Mouse (Mus musculus) neural tube, embryonic 15.5 days (tissue): ENCODE measurements around the gene Ice1. TPM values are rescaled to one million over a fixed set of nuclear protein-coding genes. Genes with fewer than 3 reads are reported as not detected.

Experiments
- ATAC-seq: fragments of 200-750 bp; cut with Nextera tagmentation; 2 replicates; pipeline ENCODE4 v1.8.0; 2017; ENCODE audit warnings: mild to moderate bottlenecking, moderate TSS enrichment, moderate library complexity; ENCODE audit not compliant: low FRiP score
- H3K27ac ChIP-seq: fragments of 300-500 bp; sonication (generic); replicated peaks from 2 replicates; pipeline ENCODE4 v1.5.1; 2015; ENCODE audit warnings: mild to moderate bottlenecking, inconsistent platforms
- H3K27me3 ChIP-seq: fragments of 300-500 bp; sonication (generic); replicated peaks from 2 replicates; pipeline ENCODE4 v1.6.1; 2015; ENCODE audit warnings: inconsistent platforms
- H3K36me3 ChIP-seq: fragments of 300-500 bp; sonication (generic); 2 replicates; pipeline ENCODE4 v1.6.1; 2015; ENCODE audit warnings: inconsistent platforms
- H3K4me1 ChIP-seq: fragments of 300-500 bp; sonication (generic); 2 replicates; pipeline ENCODE4 v1.6.1; 2015; ENCODE audit warnings: inconsistent platforms
- H3K4me2 ChIP-seq: fragments of 300-500 bp; sonication (generic); 2 replicates; pipeline ENCODE4 v1.6.1; 2015; ENCODE audit warnings: inconsistent platforms, mild to moderate bottlenecking, moderate library complexity
- H3K4me3 ChIP-seq: fragments of 300-500 bp; sonication (generic); replicated peaks from 2 replicates; pipeline ENCODE4 v1.5.1; 2015; ENCODE audit warnings: mild to moderate bottlenecking, inconsistent platforms
- H3K9ac ChIP-seq: fragments of 300-500 bp; sonication (generic); replicated peaks from 2 replicates; pipeline ENCODE4 v1.6.1; 2015; ENCODE audit warnings: mild to moderate bottlenecking, inconsistent platforms
- H3K9me3 ChIP-seq: fragments of 300-500 bp; sonication (generic); replicated peaks from 2 replicates; pipeline ENCODE4 v1.6.1; 2016; ENCODE audit warnings: inconsistent platforms
- WGBS: fragments of 180-500 bp; shearing (Covaris S2); methylation state at CpG from one replicate; pipeline ENCODE4 v1.1.7; 2015; ENCODE audit warnings: mixed read lengths; 5-methylcytosine and 5-hydroxymethylcytosine counted together
- polyA plus RNA-seq: library from polyadenylated mRNA; unstranded; fragments of >200 nt; fragmentation: Nextera tagmentation; extraction: Ambion mirVana; gene quantifications from 2 replicates; pipeline ENCODE4 v1.2.1, GENCODE M21; 2015

The Ice1 gene
- polyA plus RNA-seq, 1 experiment from 2014 or later = 26.0 TPM

DNA sequence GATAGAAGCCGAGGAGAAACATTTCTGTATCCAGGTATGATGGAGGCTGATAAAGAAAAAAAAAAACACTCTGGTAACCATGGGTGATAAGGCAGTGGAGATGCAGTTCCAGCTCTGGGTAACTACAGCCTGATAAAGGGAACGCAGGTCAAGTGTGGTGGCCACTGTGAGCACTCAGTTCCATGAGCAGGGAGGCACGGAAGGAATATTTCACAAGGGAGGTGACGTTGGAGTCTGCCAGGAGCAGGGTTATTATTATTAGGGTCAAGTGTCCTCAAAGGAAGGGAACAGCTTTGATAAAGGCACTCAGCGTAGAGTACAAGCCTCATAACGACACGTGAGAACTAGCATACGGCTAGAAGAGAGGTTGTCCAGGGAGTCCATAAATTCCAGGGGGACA, 18.9 kb upstream of the Ice1 start:
- Histone ChIP-seq H3K27me3 (no peaks in the 10 kb centered on the region), H3K9ac (no peak overlapping the region), H3K4me3 (no peak overlapping the region), H3K4me1 (no peaks in the 10 kb centered on the region), H3K27ac (no peak overlapping the region), H3K36me3 (no peaks in the 10 kb centered on the region), H3K9me3 (no peaks in the 10 kb centered on the region), H3K4me2 (no peak overlapping the region)
- no peak for ATAC-seq
- WGBS = 55% methylated on average over 8 of the region's 8 CpGs

DNA sequence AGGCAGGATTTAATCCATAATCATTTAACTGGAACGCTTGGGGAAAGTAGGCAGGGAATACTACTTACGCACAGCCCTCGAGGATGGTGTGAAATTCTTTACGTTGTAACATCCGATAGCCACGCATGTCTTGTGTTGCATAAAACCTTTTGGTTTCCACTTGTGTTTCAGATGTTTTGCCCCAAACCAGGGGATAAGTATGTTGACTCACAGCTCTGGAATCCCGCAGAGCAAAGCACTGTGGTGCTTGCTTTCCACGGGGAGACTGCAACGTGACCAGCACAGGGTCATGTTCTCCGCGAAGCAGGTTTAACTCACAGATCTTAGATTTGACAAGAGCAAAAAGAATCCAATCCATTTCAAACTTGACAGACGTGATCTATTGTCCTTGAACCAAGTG, 18.1 kb upstream of the Ice1 start:
- ATAC-seq = no peak
- Histone ChIP-seq H3K27me3 (no peaks in the 10 kb centered on the region), H3K4me3 (no peak overlapping the region), H3K27ac (no peak overlapping the region), H3K4me2 (no peak overlapping the region), H3K9me3 (no peaks in the 10 kb centered on the region), H3K9ac (no peak overlapping the region), H3K4me1 (no peaks in the 10 kb centered on the region), H3K36me3 (no peaks in the 10 kb centered on the region)
- WGBS = 83% methylated on average over 12 of the region's 12 CpGs

DNA sequence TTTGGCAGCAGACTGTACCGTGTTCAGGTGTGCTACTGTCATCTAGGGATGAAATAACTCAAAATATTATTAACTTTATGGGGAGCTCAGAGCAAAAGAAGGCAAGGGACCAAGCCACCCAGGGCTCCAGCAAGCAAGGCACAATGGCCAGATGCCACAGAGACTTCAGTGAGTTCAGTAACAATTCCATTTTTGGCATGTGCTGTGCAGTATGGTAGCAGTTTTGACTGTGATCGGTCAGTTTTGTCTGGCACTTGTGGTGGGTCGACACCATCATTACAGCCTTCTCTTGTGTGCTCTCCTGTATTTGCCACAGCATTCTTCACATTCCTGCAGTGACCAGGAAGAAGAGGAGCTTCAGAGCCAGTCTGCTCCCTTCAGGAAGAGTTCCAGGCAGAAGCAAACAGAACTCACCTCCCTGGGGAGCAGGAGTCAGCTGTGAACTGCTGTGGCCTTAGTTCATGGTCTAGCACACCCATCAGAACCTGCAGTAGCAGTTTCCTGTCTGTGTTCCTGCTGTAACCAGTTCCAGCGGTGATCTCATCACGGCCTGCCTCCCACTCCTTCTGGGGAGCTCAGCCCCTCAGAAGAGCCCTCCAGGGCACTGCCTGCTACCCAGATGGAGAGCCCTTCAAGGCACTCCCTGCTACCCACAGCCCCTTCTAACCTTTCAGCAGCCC, 16.8 kb upstream of the Ice1 start:
- no peaks in the 10 kb centered on the region for H3K9me3 ChIP-seq
- no peak overlapping the region for H3K4me3 ChIP-seq
- no peaks in the 10 kb centered on the region for H3K36me3 ChIP-seq
- 76% methylated on average over 5 of the region's 5 CpGs for WGBS
- H3K4me2 ChIP-seq = no peak overlapping the region
- no peaks in the 10 kb centered on the region for H3K4me1 ChIP-seq
- no peaks in the 10 kb centered on the region for H3K27me3 ChIP-seq
- no peak overlapping the region for H3K9ac ChIP-seq
- no peak overlapping the region for H3K27ac ChIP-seq
- no peak for ATAC-seq

DNA sequence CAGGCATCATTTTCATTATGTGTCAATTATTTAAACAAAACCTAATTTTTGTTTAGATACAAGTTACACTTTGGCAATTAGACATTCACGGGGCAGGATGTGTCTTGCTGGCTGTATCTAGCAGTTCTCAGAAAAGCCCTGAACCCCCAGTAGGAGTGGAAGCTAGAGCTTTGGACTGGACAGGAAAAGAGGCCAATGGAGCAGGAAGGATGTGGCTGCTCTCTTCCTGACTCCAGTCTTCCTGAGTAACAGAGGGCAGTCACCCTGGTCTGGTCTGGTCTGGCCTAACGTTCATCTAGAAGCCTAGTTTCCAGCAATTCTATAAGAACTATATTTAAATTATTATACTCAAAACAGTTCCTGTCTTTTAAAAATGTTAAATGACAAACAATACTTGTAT, 16.0 kb upstream of the Ice1 start:
- Histone ChIP-seq H3K36me3 (no peaks in the 10 kb centered on the region), H3K9me3 (no peaks in the 10 kb centered on the region), H3K4me1 (no peaks in the 10 kb centered on the region), H3K4me2 (no peak overlapping the region), H3K9ac (no peak overlapping the region), H3K27ac (no peak overlapping the region), H3K27me3 (no peaks in the 10 kb centered on the region), H3K4me3 (no peak overlapping the region)
- 74% methylated on average over 2 of the region's 2 CpGs for WGBS
- no peak for ATAC-seq

DNA sequence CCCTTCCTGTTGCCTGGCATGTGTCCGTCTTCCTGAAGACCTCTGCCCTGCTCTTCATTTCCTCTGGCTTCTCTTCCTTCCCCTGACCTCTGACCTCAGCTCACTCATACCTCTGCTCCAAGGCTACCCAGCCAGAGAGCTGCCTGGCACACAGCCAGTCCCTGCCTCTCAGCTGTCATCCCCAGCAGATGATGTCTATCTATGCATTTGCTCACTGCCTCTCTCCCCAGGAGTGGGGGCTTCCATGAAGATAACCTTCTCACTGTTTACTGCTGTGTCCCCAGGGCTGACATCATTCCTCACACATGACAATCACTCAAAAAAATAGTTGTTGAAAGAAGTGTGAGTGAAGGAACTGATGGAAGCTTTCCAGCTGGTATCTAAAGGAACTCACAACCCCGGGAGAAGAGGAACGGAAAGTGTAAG, 12.6 kb upstream of the Ice1 start:
- Histone ChIP-seq H3K4me2 (no peak overlapping the region), H3K4me3 (no peak overlapping the region), H3K36me3 (no peaks in the 10 kb centered on the region), H3K9ac (no peak overlapping the region), H3K27ac (no peak overlapping the region), H3K4me1 (no peaks in the 10 kb centered on the region), H3K27me3 (no peaks in the 10 kb centered on the region), H3K9me3 (no peaks in the 10 kb centered on the region)
- WGBS = 80% methylated on average over 3 of the region's 3 CpGs
- no peak for ATAC-seq

DNA sequence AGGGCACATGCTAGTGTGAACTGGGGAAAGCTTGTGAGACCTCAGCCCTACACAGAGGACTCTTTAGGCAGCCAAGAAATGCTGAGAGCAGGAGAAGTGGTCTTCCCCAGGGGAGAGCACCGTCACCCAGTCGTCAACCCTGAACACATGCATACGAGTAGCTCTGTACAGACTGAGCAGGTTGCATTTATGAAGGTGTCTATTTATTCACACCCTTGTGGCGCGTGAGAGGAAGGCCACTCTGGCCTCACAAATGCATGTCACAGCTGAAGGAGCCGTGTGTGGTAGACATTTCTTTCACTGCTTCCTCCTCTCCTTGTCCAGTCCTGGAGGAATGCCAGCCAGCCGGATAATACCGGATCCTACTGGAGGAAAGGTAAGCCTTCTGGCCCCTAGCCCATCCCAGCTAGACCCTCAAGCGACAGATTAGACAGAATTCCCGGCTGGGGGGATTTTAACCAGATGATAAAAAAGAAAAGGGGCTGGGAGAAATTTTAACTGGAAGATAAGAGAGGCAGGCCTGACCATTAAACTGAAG, 8.6 kb upstream of the Ice1 start:
- Histone ChIP-seq H3K4me2 (no peak overlapping the region), H3K9ac (no peak overlapping the region), H3K27ac (no peak overlapping the region), H3K36me3 (no peaks in the 10 kb centered on the region), H3K27me3 (peaks cover 7% of the 10 kb centered on the region; the same call in 1 of the 2 replicates), H3K9me3 (no peaks in the 10 kb centered on the region), H3K4me3 (no peak overlapping the region), H3K4me1 (no peaks in the 10 kb centered on the region)
- WGBS = 79% methylated on average over 10 of the region's 10 CpGs
- no peak for ATAC-seq

DNA sequence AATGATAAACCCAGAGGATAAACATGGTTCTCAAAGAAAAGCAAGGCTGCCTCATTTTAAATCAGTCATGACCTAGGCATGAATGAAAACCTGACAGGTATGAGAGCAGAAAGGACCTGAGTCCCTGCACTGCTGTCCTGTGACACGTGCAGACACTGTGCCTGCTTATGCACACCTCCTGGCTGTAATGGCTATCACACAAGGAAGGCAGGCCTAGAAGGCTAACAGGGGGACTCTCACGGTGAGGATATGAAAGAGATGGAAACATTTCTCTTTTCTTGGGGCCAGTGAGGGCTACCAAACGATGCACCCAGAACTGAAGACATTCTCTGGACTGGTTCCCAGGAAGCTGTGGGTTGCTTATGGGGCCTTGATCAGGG, 6.6 kb upstream of the Ice1 start:
- Histone ChIP-seq H3K9ac (no peak overlapping the region), H3K27ac (no peak overlapping the region), H3K36me3 (no peaks in the 10 kb centered on the region), H3K4me2 (no peak overlapping the region), H3K9me3 (no peaks in the 10 kb centered on the region), H3K27me3 (peaks cover 7% of the 10 kb centered on the region; the same call in 1 of the 2 replicates), H3K4me3 (no peak overlapping the region), H3K4me1 (no peaks in the 10 kb centered on the region)
- 48% methylated on average over 3 of the region's 3 CpGs for WGBS
- ATAC-seq = no peak

DNA sequence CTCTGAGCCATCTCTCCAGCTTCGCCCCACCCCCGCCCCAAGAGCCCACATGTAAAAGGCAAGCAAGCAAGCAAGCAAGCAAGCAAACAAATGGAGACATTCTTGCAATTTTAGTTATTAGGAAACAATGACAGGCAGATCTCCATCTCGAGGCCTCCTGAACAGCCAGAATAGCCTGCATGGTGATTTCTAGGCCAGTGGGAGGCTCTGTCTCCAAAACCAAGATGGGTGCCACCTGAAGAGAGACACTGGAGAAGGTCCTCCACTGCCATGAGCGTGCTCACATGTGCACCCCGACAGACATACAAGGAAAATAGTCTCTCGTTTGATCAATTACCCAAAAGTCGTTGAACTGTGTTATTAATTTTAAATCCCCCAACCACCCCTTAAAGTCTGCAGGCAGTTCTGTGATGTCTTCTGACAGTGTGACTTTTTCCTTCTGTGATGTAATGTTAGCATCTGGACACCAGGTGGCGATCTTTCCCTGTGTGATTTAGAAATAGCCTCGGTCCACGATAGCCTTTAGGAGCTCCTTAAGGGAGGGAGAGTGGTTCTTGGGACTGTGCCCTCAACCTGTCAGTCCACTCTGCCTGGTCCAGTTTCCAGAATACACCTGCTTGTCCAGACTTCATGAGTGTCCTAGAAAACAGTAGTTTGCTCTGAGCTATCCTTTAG, 6.1 kb upstream of the Ice1 start:
- H3K27ac ChIP-seq = no peak overlapping the region
- H3K4me2 ChIP-seq = no peak overlapping the region
- H3K9ac ChIP-seq = no peak overlapping the region
- no peak overlapping the region for H3K4me3 ChIP-seq
- H3K36me3 ChIP-seq = no peaks in the 10 kb centered on the region
- 19% methylated on average over 10 of the region's 10 CpGs for WGBS
- H3K4me1 ChIP-seq = peaks cover 2% of the 10 kb centered on the region
- H3K9me3 ChIP-seq = no peaks in the 10 kb centered on the region
- peak; percentile 66; the same call in 1 of the 2 replicates for ATAC-seq
- peaks cover 7% of the 10 kb centered on the region; the same call in 1 of the 2 replicates for H3K27me3 ChIP-seq

DNA sequence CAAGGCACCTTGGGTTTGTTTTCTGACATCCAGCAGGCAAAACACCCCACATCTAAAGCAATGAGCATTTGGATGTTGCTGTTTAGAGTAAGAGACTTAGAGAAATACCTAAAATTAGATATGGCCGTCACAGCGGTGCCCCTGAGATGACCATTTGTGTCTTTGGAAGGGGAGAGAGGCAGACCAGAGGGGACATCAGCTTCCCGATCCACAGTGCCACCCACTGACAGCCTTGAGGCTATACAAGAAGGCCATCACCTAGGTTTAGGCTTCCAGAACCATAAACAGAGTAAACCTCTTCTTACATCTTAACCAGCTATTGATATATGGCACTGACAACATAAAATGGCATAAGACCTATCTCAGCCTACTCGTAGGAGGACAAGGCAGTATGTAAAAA, 4.5 kb upstream of the Ice1 start:
- no peak overlapping the region; the same call in 1 of the 2 replicates for H3K9ac ChIP-seq
- H3K4me2 ChIP-seq = no peak overlapping the region
- ATAC-seq = no peak
- no peaks in the 10 kb centered on the region for H3K36me3 ChIP-seq
- peaks cover 7% of the 10 kb centered on the region for H3K4me1 ChIP-seq
- no peak overlapping the region for H3K27ac ChIP-seq
- 75% methylated on average over 4 of the region's 4 CpGs for WGBS
- H3K27me3 ChIP-seq = peaks cover 7% of the 10 kb centered on the region; the same call in 1 of the 2 replicates
- no peak overlapping the region for H3K4me3 ChIP-seq
- no peaks in the 10 kb centered on the region for H3K9me3 ChIP-seq

DNA sequence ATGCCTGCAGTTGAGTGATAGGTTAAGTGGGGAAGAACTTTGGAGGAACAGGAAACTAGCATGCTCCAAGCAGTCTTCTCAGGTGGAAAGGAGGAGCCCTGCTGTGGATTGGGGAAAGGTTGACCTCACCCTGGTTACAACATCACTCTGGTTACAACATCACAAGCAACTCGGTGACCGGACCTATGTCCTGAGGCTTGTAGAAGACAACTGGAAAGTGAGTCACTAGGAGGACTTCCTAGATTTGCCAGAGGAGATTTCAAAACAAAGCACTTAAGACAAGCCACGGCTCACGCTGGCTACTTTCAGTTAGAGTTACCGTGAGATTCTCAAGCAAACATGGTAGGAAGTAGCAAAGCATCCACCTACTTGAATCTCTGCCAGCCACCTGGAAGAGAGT, 3.9 kb upstream of the Ice1 start:
- 90% methylated on average over 5 of the region's 5 CpGs for WGBS
- Histone ChIP-seq H3K4me1 (peaks cover 12% of the 10 kb centered on the region), H3K9ac (no peak overlapping the region), H3K27me3 (peaks cover 7% of the 10 kb centered on the region; the same call in 1 of the 2 replicates), H3K4me2 (no peak overlapping the region), H3K4me3 (no peak overlapping the region), H3K27ac (no peak overlapping the region), H3K36me3 (no peaks in the 10 kb centered on the region), H3K9me3 (no peaks in the 10 kb centered on the region)
- no peak for ATAC-seq

DNA sequence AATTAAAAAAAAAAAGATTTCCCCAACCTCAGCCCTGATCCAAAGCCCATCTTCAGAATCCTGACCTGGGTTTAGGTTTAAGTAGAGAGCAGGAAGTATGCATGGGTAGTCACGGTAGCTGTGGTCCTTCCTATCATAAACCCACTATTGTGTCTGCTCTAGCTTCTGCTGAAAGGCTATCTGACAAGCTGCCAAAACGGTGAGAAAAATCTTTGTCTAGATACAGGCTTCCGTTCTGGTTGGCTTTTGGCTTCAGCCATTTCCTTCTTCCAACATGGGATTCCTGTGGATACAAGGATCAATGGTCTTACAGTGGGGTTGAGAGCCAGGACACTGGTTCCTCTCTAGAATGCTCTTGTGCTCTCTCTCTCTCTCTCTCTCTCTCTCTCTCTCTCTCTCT, 2.2 kb upstream of the Ice1 start:
- Histone ChIP-seq H3K36me3 (no peaks in the 10 kb centered on the region), H3K4me3 (no peak overlapping the region), H3K9me3 (no peaks in the 10 kb centered on the region), H3K27ac (no peak overlapping the region), H3K4me1 (peaks cover 27% of the 10 kb centered on the region), H3K4me2 (no peak overlapping the region), H3K9ac (no peak overlapping the region), H3K27me3 (peaks cover 7% of the 10 kb centered on the region; the same call in 1 of the 2 replicates)
- WGBS = 80% methylated on average over 3 of the region's 3 CpGs
- no peak for ATAC-seq

DNA sequence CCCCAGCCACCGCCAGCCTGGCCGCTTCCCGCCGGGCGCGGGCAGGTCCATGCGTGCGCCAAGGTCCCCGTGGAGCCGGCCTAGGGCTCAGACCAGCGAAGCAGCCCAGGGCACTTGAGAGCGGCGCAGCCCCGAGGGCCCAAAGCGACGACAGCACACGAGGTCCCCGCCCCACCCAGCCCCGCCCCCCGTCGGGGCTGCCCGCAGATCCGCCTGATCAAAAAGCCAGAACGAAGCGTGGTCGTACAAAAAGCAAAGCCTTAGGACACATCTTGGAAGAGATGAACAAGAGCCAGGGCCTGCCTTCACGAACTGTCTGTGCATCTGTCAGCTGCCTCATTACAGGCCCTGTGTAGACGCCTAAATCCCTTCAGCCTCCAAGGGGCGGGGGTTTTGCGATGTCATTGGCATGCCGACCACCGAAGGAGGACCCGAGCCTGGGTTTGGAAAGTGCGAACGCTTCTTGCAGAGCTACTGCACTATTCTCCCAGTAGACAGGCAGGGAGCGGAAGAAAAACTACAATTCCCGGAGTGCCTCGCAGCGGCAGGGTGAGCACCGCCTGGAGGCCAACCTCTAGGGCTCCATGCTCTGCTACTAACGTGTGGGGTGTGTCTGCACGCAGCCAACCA, 343 bp upstream of the Ice1 start:
- peak overlapping the region; percentile 91 for H3K4me3 ChIP-seq
- H3K27ac ChIP-seq = peak overlapping the region; percentile 98
- H3K27me3 ChIP-seq = no peaks in the 10 kb centered on the region; the same call in 1 of the 2 replicates
- H3K4me1 ChIP-seq = peaks cover 34% of the 10 kb centered on the region
- H3K9me3 ChIP-seq = no peaks in the 10 kb centered on the region
- peak overlapping the region; percentile 87 for H3K4me2 ChIP-seq
- ATAC-seq = peak; percentile 94
- under 1% methylated on average over 42 of the region's 42 CpGs for WGBS
- H3K36me3 ChIP-seq = no peaks in the 10 kb centered on the region
- peak overlapping the region; percentile 90 for H3K9ac ChIP-seq
